Mouse (Mus musculus) cerebellum, postnatal 25 days (tissue): ENCODE data around the gene Col4a3.
A peak's percentile ranks its signal among the peaks of the same experiment; 100 is the strongest.

ENCODE experiments used
- DNase-seq, 2 experiments: peaks; one replicate each; pipeline ENCODE4 v3.0.0; 2021; ENCODE audit warnings: mixed read lengths in 2 of 2

Col4a3 gene

DNA sequence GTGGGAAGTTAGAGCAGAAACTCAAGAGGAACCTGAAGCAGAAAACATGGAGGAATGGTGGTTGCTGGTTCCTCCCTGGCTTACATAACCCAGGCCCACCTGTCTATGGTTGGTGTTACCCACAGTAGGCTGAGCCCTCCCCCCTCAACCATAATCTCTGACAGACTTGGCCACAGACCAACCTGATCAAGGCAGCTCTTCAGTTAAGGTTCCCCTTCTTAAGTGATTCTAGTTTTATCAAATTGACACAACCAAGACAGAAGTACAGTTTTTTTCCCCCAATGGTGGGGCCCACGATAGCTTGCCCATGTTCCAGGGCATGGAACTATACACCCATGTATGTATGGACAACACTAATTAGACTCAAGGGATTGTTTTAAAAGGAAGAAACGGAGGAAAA lies 100.1 kb downstream of the Col4a3 start:
- DNase-seq: no peak

DNA sequence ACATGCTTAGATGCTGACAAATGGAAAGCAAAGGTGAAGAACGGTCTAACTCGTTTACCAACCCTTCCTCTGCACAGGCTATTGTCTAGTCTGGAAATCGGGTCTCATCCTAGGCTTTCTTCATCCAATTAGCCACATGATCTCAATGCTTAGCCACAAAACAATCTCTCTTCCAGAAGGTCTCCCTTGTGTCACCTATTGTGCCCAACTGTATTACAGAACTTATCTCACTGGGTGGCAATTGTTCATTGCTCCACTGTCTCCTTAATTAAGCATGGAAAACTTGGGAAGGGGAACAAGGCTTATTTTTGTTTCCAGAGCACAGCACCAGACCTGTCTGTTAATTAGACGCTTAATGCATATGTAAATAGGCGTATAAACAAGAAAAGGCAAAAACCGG lies 101.2 kb downstream of the Col4a3 start:
- no peak for DNase-seq

DNA sequence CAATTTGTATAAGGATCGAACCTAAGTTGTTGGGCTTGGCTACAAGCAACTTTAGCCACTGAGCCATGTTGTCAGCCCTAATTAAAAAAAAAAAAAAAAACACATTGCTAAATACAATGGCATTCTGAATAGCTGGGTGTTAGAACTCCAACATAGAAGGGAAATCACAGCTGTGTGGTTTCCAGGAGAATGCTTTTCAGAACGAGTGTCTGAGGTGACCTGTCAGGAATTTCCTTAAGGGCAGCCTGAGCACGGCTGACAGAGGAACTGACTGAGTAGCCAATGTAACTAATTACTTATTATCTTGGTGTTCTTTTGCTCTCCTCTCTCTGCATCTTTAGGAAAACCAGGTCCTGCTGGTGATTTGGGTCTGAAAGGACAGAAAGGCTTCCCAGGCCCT lies 109.2 kb downstream of the Col4a3 start:
- no peak for DNase-seq

DNA sequence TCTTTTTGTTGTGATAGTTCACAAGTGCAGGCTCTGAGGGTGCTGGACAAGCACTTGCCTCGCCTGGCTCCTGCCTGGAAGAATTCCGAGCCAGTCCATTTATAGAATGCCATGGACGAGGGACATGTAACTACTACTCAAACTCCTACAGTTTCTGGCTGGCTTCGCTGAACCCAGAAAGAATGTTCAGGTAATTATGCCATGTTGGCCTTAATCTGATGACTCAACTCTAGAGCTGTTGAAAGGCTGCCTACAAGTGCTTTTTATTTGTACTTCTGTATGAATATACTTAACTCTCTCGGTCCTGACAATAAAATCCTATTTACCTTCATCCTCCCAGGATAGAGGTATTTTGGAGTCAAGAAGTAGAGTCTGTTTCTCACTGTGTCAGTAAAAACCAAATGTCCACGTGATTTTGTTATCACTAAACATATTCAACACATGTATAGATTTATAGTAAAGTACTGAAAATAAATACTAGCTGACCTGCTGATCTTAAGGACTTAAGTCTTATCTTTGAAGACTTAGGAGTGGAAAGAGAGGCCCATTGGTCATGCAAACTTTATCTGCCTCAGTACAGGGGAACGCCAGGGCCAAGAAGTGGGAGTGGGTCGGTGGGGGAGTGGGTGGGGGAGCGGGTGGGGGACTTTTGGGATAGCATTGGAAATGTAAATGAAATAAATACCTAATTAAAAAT lies 131.2 kb downstream of the Col4a3 start:
- DNase-seq: no peak

DNA sequence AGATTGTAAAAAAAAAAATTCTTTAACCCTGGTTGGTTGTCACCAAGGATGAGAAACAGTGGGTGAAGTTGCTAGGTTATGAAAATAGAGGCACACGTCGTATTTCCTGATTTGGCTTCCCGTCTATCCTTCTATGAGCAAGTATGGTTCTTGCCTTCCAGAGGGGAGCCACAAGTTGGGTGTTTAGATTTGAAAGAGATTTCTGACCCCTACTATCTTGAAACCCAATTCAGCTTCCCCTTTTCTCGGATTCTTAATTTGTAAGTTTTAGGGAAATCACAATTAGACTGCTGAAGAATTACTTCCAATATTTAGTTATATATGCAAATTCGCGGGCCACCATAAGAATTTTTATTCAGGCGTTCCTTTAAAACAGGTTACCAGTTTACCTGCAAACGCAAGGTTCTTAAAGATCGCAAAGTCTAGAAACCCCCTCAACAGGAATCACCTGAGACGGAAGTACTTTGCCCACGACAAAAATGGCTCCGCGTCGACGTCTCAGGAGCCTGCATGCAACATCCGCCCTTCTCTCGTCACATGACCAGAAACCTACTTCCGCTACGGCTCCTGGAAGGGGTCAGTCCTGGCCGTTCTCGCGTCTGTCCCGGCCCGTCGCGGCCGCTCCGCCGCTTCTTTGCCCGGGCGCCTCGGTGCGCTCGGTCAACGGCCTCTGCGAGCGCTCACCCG lies 137.8 kb downstream of the Col4a3 start, which contains the start of gene Mff:
Mff (plus strand) TSS at position 552 of the 687 bp plus-strand sequence.
- DNase-seq: peak; percentile 96 to 97

DNA sequence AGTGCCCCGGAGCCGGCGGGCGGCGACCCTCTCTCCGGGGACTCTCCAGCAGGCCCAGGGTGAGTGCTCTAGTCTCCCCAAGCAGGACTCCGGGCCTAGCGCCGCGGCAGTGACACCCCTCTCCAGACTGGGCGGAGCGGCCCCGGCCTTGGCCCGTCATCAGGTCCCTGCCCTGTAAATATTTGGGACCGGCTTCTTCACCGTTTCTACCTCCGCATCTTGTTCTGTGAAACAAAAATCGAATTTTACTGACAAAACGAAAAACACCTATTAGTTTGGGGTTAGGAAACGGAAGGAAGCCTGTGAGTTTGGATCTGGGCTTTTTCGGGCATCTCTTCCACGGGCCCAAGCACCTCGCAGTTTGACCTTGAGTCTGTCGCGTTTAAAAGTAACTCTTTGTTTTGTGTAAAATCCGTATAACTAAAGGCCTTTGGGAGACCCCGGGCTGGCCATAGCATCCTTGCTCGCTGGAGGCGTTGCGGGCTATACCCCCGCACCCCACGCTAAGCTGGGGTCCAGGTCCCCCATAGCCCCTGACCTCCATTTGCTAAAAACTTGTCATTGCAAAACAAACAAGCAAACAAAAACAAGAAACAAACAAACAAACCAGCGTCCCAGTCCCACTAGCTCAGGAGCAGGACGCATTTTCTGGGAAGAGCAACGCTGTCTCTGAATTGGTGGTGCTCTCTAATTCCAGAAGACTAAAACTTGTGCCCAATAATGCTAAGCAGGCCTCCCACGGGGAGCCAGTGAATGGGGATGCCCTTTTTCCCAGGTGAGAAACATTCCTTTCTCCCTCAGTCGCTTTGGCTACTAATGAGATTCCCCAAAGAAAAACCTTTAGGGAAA lies 138.5 kb downstream of the Col4a3 start:
- peak in 1 of 2 experiments; percentile 29 for DNase-seq

DNA sequence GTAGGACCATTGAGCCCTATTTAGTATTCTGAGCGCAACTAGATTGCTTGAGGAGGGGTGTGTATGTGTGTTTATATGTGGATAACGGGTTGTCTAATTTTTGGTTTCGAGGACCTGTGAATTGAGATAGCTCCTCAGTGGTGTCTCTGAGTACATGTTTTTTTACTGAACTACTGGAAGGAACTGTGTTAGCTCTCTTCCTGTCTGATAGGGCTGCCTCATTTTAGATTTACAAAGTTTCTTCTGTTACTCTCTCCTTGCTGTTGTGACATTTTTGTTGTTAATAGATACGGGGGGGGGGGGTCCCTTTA lies 139.1 kb downstream of the Col4a3 start:
- no peak for DNase-seq

DNA sequence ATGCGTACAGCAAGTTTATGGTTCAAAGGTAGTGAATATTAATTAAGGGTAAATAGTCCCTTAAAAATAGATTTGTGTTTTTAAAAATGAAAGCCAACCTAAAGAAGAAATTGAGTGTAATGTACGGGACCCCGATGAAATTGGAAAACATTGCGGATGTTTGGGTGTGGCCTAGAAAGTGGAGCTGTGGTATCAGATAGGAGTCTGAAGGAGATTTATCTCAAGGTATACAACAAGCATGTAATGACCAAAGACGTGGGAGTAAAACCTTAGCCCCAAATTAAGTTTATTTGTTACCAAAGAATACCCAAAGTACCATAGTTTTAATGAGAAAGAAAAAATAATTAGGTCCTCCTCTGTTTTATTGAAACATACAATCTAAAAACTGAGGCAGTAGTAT lies 139.8 kb downstream of the Col4a3 start:
- DNase-seq: no peak

DNA sequence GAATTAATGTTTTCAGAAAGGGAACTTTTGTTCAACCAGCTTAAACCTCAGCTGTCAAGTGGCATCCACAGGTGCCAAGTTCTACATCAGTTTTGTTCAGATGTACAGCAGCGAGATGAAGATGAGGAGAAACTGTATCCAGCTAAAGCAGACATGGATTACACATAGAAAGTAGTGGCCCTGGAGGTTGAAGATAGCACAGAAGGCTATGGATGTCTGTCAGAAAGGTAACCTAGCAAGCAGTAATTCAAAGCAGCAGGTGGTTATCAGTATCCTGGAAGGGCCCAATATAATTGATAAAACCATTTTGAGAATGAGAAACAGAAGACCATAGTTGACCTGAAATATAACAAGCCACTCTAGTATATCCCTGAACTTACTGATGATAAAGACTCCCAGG lies 146.6 kb downstream of the Col4a3 start:
- DNase-seq: no peak

DNA sequence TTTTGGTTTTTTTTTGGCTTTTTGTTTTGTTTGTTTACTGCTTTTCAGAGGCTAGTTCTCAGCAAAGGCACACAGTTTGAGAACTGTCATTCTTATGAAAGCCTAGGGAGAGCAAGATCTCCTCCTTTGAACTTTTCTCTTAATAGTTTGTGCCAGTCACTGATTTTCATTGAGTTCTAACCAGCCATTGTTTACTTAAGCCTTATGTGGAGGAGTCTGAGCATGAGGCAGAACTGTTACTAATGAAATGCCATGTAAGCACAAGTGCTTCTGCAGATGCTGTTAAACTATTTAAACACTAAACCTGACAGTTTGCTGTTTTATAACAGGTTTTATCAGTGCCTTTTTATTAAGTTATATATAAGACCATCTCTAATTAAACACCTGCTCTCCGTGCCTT lies 151.3 kb downstream of the Col4a3 start:
- no peak for DNase-seq

DNA sequence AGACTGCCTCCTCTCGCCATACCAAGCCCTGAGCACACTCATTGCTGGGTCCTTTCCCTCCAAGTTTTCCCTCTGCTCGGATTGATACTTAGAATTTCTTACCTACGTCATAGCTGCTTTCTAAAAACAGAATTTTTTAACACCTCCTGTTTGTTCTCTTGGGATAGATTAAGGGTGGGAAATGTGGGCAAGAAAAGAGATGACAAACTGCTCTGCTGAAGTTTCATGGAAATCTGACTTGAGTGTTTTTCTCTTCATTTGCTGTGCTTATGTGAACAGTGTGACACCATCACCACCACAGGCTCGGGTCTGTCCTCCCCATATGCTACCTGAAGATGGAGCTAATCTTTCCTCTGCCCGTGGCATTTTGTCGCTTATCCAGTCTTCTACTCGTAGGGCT lies 154.8 kb downstream of the Col4a3 start:
- no peak for DNase-seq

DNA sequence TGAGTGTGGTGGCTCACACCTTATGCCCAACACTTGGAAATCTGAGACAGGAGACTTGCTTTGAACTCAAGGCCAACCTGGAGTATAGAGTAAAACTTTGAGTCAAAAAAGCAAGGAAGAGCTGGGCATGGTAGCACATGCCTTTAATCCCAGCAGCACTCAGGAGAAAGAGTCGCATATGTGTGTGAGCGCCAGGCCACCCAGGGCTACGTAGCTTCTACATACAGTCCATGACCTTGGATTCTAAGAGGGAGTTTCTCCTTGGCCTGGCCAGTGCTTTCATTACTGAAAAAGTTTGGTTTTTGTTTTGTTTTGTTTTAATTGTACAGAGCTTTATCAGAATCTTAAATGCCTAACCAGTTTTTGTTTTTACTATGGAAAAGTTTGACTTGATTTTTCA lies 157.2 kb downstream of the Col4a3 start:
- DNase-seq: no peak

DNA sequence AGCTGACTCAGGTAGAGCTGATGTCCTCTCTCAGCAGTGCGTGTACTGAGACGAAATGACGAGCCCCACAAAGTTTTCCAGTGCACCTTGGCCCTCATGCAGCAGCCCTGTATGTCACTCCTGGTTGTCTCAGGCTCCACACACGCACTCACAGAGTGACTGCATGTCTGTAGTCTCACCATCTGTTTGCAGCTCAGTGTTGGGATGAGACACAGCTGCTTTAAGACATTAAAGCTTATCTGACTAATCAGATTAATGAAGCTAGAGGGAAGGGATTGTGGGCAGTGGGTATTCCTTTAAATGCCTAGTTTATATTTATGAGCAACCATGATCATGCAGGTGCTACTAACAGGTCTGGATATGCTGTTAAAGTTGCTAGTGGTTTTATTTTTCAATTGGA lies 159.7 kb downstream of the Col4a3 start:
- no peak for DNase-seq

DNA sequence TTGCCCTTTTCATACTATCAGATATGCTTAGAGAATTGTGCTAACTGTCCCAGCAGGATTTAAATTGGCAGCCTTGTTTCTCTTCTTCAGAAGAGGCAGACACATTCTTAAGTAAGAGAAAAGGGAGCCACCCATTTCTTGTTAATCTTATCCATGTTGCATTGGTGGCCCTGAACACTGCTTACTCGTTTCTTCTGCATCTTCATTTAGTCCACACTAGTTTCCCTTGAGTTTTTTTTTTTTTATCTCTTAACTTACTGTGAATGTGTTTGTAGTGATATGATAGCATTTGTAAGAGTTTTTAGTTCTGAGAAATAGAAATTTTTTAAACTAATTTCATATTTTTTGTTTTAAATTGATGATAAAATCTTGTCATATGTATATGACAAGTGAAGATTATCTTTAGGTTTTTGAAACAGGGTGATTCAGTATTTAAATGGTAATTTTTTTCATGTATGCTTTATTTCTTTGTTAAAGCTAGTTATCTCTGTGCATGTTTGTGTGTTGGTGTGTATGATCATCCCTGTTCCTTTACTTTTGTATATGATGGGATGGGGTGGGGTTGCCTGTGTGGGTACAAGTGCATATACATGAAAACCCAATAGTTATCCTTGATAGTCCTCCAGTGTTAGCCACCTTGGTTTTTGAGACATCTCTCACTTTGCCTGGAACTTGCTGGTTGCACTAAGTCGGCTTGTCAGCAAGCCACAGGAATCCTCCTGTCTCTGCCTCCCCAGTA lies 161.2 kb downstream of the Col4a3 start:
- no peak for DNase-seq

DNA sequence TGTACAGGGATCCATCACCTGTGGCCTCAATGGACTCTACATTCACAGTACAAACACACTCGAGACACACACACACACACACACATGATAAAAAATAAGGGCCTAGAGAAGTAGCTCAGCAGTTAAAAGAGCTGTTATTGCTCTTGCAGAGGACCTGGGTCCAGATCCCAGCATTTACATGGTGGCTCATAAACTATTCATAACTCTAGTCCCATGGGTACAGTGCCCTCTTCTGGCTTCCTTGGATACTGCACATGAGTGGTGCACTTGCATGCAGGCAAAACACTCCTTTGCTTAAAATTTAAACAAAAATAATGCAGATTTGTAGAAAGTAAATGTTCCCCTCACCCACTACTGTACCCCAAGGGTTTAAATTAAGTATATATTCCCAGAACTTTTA lies 172.8 kb downstream of the Col4a3 start:
- no peak for DNase-seq

DNA sequence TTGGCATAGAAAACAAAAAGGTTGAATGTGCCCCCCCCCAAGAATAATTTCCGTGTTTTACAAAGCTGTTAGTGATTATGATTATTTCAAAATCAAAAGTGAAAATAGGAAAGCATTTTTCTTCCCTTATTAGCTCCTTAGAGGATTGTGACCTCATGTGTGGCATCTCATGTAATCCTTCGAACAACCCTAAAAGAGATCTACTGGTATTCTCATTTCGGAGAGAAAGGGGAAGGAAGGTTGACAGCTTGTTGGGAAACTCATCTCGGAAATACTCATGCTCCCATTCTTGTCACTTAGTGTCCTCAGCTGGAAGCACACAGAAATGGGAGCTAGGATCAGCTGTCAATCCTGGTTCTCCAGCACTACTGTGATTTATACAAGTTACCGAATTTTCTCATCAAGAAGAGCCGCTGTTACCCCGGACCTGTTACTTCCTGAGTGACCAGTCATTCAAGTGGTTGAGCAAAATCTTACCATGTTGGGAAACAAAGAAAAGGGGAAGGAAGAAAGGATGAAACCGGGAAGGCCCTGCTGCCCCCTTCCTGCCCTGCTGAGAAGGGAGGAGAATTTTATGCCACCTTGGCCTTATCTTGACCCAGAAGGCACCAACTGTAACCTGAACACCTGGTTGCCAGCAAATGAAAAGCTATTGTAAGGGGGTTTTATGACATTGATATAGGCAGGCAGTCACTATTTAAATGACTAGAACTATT lies 174.9 kb downstream of the Col4a3 start:
- no peak for DNase-seq

DNA sequence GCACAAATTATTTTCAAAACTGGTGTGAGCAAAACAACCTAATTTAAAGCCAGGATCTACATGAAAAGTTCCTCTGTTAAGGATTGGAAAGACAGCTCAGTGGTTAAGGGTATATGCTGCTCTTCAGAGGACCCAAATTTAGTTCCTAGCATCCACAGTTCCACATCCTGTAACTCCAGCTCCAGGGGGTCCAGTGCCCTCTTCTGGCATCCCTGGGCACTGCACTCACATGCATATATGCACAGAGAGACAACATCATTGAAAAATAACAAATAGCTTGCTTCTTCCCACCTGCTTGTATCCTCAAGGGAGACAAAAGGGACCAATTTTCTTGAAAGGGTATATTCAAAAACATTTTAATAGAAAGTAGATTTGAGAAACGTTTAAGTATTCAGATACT lies 175.6 kb downstream of the Col4a3 start:
- DNase-seq: no peak

DNA sequence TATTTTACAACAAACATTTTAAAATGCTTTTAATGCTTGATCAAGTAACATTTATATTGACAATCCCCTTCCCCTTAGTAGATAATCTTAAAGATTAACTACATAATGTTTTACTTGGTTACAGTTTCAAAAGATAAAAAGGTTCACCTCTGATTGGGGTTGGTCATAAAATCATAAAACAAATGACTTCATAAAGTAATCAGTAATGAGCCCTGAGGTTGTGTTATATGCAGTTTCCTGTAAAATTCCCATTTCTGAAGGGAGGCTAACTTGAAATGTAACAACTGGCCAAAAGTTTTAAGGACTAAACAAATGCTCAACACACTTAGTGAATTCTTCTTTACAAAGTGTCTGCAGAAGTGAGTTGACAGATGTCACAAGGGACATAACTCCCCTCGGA lies 179.5 kb downstream of the Col4a3 start:
- DNase-seq: no peak

DNA sequence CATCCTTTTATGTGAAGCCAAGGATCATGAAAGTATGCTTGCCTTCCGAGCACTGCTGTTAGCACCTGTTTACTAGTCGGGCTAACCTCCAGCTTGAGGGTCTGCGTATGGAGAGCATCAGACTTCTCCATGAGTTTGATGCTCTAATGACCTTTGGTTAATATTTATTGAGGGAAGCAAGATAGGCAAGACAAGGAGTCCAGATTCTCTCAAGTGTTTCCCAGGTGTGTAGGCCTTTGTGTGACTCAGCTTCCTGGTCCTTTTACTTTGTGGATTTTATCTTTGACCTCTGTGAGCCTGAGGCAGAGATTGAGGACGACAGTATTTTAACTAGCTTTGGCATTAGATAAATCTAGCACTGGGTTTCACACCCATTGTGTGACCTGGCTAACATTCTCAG lies 179.9 kb downstream of the Col4a3 start:
- no peak for DNase-seq

DNA sequence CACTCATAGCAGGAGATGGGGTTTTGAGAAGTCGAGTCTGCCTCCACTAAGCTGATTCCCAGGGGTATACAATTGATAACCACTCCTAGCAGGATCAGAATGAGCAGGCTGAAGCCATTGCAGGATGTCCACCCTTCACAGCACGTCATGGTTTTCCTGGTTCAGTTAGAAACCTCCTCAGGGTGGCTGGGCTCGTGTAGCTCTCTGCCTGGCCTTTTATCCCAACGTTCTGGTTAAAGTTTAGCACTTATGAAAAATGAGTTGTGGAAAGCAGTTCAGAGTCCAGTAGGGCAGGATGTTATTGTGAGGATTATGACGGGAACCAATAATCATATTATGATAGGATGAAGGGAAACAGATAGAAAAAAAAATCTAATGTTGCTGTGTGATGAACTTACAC lies 181.5 kb downstream of the Col4a3 start, which contains the start of gene Tm4sf20:
Tm4sf20 (minus strand) TSS at position 193 of the 400 bp plus-strand sequence.
- no peak for DNase-seq

DNA sequence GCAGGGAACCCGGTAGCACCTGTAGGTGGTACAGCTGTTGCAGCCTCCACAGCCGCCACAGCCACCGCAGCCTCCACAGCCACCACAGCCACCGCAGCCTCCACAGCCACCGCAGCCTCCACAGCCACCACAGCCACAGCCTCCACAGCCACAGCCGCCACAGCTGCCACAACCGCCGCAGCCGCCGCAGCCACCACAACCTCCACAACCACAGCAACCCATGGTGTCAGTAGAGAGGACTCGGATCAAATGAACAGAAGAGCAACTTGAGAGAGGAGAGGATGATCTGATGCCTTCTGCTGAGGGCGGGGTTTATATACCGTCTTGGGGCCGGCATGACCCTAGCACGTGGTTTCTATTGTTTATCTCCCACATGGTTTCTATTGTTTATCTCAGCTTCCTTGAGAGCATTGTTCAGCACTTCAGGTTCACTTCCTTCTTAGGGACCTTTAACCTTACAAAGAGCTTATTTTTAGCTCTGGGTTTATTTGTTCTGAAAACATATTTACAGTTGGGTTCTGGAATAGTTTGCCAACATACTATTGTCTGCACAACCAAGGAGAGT lies 184.4 kb downstream of the Col4a3 start, which contains the start of gene Gm47791:
Gm47791 (minus strand) TSS at position 222 of the 565 bp plus-strand sequence.
- DNase-seq: no peak
